Mouse (Mus musculus) retina, postnatal 1 day (tissue): ENCODE data around the gene Ralgapa2.

ENCODE experiments used
- DNase-seq: peaks from one replicate; pipeline ENCODE4 v3.0.0-alpha.2; 2012

The Ralgapa2 gene

DNA sequence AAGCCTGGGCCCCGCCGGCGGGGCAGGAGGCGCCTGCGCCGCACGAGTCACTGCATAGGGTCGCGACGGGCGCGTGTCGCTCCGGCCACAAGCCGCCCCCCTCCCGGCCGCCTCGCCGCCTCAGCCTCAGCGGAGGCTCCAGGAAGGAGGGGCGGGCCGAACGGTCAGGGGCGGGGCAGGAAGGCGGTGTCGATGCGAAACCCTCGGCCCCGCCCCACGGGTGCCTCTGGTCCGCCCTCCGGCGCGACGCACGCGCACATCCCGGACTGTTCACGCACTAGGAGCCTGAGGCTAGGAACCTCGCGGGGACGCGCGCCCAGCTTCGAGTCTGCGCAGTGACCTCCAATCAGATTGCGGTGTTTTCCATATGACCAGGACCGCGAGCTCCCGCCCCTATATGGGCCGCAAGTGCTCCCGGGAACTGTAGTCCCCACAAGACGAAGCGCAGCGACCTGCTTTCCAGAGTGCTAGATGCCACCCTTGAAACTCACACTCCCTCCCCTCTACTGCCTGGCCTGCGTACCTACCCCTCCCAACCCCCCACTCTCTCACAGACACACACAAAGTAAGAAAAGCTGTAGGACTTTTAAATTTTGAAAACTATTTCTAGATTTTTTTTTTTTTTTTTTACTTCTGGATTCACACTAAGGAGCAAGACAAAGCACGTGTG, at the start of gene Ralgapa2:
Ralgapa2 (minus strand) TSS at position 434 of the 670 bp plus-strand sequence.
- peak; percentile 99 for DNase-seq

- DNase-seq, result peak; percentile 22
These were observed 49.4 kb upstream of the Ralgapa2 start for GRCm38 (mm10) chr2:146561505-146561904.

- DNase-seq, result peak; percentile 64
These were observed 48.5 kb upstream of the Ralgapa2 start for GRCm38 (mm10) chr2:146560633-146561043.

- DNase-seq, result no peak
These were observed 44.0 kb upstream of the Ralgapa2 start for GRCm38 (mm10) chr2:146556148-146556547.

GRCm38 (mm10) chr2:146555351-146555750, 43.2 kb upstream of the Ralgapa2 start:
- DNase-seq, result no peak

GRCm38 (mm10) chr2:146553701-146554100, 41.6 kb upstream of the Ralgapa2 start:
- peak; percentile 16 for DNase-seq

DNA sequence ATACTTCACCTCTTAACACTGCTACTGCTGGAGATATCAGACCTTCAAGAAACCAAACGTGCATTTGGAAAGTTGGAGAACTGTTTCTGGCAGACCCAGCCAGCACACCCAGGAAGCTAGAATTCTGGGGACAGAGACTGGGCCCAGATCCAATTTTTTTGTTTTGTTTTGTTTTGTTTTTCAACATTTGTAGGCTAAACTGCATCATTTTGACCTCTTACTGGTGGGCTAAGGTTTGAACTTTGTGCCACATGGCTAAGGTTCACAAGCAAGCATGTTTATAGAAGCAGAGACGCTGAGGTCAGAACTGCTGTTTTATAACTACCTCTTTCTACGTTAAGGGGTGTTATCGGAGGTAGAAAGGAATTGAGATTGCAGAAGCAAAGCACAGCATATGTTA, 39.7 kb upstream of the Ralgapa2 start:
- no peak for DNase-seq

DNA sequence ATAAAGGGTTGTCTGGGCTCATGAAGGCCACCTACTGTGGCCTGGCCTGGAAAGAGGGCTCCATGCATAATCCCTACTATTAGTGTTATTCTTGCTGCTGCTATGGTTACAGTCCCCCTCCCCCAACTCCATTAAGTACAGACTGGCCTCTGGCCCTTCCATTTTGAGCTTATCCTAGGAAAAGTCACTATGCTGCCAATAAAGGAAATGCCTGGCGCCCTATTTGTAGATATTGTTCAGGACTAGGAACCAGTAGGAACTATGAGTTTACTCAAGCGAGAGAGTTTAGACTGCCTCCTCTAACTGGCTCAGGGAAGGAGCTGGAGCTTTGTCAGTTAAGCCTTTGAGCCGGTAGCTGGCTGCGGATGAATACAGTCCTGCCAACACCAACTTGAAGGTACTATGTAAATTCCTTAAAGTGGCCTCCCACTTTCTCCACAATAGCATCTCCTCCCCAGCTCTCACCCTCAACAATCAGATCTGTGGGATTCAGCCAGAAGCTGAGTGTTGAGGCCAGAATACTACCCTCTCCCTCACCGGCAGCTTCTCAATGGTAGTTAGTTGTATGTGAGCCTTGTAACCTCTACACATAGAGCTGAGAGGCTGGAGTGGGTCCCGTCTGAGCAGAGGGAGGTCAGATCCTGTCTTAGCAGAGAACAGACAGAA, 37.1 kb upstream of the Ralgapa2 start:
- peak; percentile 84 for DNase-seq

- no peak for DNase-seq
These were observed 32.1 kb upstream of the Ralgapa2 start for GRCm38 (mm10) chr2:146544155-146544814.

DNA sequence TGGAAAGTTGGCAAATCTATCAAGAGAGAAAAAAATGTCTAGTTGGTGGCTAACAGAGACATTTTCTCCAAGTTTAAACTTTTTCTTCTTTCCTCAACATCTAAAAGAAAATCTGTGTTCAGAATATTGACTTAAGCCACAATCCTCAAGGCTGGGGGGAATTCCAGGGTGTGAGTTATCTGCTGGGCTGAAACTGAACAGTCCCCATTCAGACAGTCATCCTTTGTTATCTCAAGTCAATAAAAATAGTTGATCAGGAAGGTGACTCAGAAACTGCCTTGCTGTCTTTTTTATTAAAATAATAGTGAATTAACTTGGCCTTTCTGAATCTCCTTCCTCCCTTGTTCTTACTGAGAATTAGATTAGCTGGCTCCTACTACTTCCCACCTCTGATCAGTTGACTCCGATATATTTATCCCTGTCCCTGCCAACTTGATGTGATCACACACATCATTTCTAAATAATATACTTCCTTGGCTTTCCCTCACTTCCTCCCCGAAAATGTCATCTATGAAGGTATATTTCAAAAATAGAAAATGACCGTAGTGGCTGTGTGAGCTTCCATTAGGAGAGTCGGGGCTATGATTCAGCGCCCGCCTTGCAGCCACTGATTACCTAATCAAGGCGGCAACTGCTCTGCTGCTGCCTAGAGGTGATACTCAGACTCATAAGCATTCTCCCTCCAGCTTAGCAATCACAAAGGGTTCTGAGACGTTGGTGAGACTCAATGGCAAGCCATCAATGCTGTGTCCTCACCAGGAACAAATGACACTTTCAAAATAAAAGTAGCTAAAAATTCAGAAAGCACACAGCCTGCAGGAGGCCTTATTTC, 21.2 kb upstream of the Ralgapa2 start:
- no peak for DNase-seq

GRCm38 (mm10) chr2:146532493-146532892, 20.3 kb upstream of the Ralgapa2 start:
- no peak for DNase-seq

DNA sequence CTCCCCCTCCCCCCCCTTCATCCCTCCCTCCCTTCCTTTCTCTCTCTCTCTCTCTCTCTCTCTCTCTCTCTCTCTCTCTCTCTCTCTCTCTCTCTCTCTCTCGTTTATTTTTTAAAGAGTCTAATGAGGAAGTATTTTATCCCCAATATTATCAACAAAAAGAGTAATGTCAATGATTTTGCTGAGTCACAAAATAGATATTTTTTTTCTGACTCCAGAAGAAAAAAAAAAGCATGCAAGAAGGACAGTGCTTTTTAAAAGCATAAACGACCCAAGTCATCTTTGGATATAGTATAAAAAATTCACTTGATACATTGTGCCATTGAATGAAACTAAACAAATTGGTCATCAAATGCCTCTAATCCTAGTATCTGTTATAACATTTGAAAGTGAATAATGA, 13.3 kb upstream of the Ralgapa2 start:
- DNase-seq, result no peak

GRCm38 (mm10) chr2:146524685-146525415, 12.7 kb upstream of the Ralgapa2 start:
- no peak for DNase-seq

DNA sequence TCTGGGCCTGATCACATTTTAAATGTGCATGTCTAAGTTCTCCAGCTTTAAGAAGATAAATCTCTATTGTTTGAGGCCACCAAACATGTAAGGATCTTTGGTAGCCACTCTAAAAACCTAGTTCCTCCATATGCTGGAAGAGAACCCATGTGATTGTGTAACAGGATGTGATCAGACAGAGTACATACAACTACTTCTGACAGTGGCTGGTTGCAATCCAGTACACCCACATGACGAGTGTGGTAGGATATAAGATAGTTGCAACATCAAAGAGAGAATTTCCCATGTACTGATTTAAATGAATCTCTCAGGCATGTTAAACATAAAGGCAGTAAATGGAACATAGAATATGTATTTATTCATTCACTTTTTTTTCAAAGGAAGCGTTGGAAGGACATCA, 4.8 kb upstream of the Ralgapa2 start:
- no peak for DNase-seq

- DNase-seq, result no peak
These were observed 2.9 kb upstream of the Ralgapa2 start for GRCm38 (mm10) chr2:146515081-146515480.

DNA sequence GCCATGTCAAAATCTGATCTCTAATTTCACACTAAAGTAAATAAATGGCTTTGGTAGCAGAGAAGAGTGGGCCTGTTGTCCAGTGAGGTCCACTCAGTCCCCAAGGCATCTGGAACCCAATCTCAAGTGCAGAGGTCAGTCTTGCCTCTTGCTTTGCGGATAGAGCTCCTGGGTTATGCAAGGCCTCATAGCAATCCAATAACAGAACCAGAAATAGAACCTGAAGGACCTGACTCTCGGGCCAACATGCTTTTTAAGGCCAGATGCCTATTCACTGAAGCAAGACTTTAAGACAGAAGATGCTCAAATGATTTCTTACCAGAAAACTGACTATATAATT, 407 bp upstream of the Ralgapa2 start:
- no peak for DNase-seq

GRCm38 (mm10) chr2:146511401-146511865, 711 bp downstream of the Ralgapa2 start:
- no peak for DNase-seq

DNA sequence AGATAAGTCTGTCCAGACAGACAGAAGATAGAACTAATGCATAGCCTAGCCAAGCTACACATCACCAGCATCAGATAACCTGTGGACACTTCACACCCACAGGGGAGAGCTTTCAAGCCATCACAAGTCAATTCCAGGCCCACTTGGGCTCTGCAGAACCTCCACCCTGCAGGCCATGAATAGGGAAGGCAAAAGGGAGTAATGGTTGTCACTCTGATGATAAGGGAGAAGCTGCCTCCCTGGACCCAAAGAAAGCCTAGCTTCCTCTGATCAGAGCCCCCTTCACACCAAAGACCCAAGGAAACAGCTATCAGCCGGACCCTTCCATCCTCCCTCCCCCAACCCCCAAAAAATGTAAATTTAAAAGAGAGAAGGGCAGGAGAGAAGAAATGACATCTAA, 1.4 kb downstream of the Ralgapa2 start:
- DNase-seq, result no peak

DNA sequence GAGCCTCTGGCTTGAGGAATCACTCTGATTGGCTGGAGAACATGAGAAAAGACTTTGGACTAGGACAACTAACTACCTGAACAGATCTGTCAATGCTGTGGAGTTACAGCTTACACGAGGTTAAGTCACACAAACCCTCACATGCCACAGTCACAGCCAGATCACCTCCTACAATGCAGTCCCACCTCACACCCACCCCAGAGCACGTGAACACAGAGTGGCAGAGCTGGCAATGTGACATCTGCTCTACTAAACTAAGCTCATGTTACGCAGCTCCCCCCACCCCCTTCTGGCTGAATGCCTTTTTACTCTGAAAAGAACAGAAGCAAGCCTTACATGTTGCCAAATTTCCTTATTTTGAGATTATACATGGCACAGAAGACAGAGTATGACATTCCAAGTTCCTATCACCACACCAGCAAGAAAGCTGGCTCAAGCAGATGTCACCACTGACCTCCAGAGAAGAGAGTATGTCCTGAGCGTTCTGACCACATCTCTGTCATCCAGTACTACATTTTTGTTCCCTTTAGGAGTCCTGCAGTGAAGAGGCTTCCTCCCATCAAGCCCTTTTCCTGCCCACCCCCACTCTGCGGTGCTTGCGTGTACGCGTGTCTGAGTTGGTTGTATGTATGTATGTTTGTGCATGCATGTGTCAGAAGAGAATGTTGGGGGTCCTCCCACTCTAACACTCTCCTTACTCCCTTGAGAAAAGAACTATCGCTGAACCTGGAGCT, 9.4 kb downstream of the Ralgapa2 start:
- DNase-seq, result peak; percentile 19

- DNase-seq, result no peak
These were observed 12.1 kb downstream of the Ralgapa2 start for GRCm38 (mm10) chr2:146500067-146500466.

- no peak for DNase-seq
These were observed 13.0 kb downstream of the Ralgapa2 start for GRCm38 (mm10) chr2:146499111-146499510.

DNA sequence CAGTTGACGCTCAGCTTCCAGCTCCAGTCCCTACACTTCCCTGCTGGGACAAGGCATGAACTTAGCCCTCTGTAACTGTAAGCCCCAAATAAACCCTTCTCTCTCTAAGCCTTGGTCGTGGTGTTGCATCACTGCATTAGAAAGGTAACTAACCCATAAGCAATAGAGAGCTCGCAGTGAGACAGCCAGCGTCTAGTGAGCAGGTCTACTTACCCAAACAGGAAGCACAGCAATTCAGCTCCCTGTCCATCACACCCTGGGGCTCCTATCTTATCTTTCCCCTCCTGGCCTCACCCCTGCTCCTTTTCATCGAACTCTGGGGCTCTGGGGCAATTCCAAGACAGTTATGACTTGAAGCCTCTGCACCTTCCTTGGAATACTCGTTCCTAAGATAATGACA, 13.8 kb downstream of the Ralgapa2 start:
- no peak for DNase-seq
